In the genomic region with DNA sequence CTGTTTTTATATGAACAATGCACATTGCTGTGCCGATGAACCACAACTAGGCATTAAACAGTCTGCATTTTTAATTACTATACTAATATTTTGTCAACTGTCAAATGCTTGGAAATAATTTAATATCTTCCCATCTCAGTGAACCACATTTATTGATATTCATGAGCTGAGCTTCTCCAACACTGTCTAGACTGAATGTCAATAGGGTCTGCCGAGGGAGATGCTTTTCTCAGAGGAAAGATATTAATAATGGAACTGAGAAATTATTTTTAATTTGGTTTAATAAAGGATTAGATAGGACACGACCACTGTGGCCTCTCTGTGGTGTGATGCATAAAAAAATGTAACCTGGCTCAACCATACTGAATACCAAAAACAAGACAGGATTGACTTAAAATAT, we compare ENCODE assay signal across 28 mouse cellular contexts.
"Had no signal": no experiment of that assay in that cellular context is flagged by ENCODE, and none has a peak within 500 bp of the region (broad histone marks: within the 10 kb centered on the region; RNA-seq: fewer than 3 reads in every experiment).

No protein-coding gene starts in this region.

- H3K4me1 ChIP-seq: embryonic facial prominence, embryonic 10.5 days; embryonic facial prominence, embryonic 12.5 days; embryonic facial prominence, embryonic 13.5 days; embryonic facial prominence, embryonic 15.5 days; forebrain, embryonic 10.5 days; forebrain, embryonic 12.5 days; forebrain, embryonic 13.5 days; forebrain, embryonic 15.5 days had no signal

- H3K4me3 ChIP-seq: embryonic facial prominence, embryonic 10.5 days; embryonic facial prominence, embryonic 12.5 days; embryonic facial prominence, embryonic 13.5 days; embryonic facial prominence, embryonic 15.5 days; erythroblast, embryonic 14.5 days; forebrain, embryonic 10.5 days; forebrain, embryonic 12.5 days; forebrain, embryonic 13.5 days; forebrain, embryonic 15.5 days; gastrocnemius, adult 2 months had no signal

- H3K9ac ChIP-seq: embryonic facial prominence, embryonic 12.5 days; embryonic facial prominence, embryonic 13.5 days; embryonic facial prominence, embryonic 15.5 days; forebrain, embryonic 12.5 days; forebrain, embryonic 13.5 days; forebrain, embryonic 15.5 days; forebrain, postnatal 0 days had no signal

- H3K27ac ChIP-seq: embryonic facial prominence, embryonic 10.5 days; embryonic facial prominence, embryonic 12.5 days; embryonic facial prominence, embryonic 13.5 days; embryonic facial prominence, embryonic 15.5 days; forebrain, embryonic 10.5 days; forebrain, embryonic 12.5 days; forebrain, embryonic 13.5 days; forebrain, embryonic 15.5 days; gastrocnemius, adult 2 months had no signal

- ATAC-seq: forebrain, embryonic 13.5 days; forebrain, embryonic 14.5 days; forebrain, embryonic 15.5 days; forebrain, embryonic 16.5 days; forebrain, postnatal 0 days had no signal

- H3K36me3 ChIP-seq: embryonic facial prominence, embryonic 10.5 days; embryonic facial prominence, embryonic 12.5 days; embryonic facial prominence, embryonic 13.5 days; embryonic facial prominence, embryonic 15.5 days; forebrain, embryonic 10.5 days; forebrain, embryonic 12.5 days; forebrain, embryonic 15.5 days had no signal

- DNase-seq: cerebellum, adult 2 months; cerebellum, adult 8-10 months; cerebellum, adult 9-10 months; cerebellum, adult 9-11 months; cerebellum, postnatal 10 days; cerebellum, postnatal 14 days; cerebellum, postnatal 25 days; cerebellum, postnatal 36 days; embryo, embryonic 11 days; forebrain, postnatal 0 days; gastrocnemius, adult 2 months; gastrocnemius, postnatal 10 days; gastrocnemius, postnatal 14 days; gastrocnemius, postnatal 25 days; gastrocnemius, postnatal 36 days; heart, adult 11 months; heart, adult 18-20 months had no signal

- H3K27me3 ChIP-seq: embryonic facial prominence, embryonic 12.5 days; embryonic facial prominence, embryonic 13.5 days; embryonic facial prominence, embryonic 15.5 days; forebrain, embryonic 12.5 days; forebrain, embryonic 13.5 days; forebrain, embryonic 15.5 days had no signal

- H3K4me2 ChIP-seq: embryonic facial prominence, embryonic 12.5 days; embryonic facial prominence, embryonic 13.5 days; embryonic facial prominence, embryonic 15.5 days; forebrain, embryonic 12.5 days; forebrain, embryonic 13.5 days; forebrain, embryonic 15.5 days had no signal

- H3K9me3 ChIP-seq: embryonic facial prominence, embryonic 10.5 days; embryonic facial prominence, embryonic 12.5 days; embryonic facial prominence, embryonic 13.5 days; embryonic facial prominence, embryonic 15.5 days; forebrain, embryonic 10.5 days; forebrain, embryonic 12.5 days; forebrain, embryonic 13.5 days; forebrain, embryonic 15.5 days had no signal
